Mouse (Mus musculus) neural tube, embryonic 15.5 days (tissue): ENCODE data around the gene Eif1b. TPM values are rescaled to one million over a fixed set of nuclear protein-coding genes. Genes with fewer than 3 reads are reported as not detected.

ENCODE experiments used
- ATAC-seq: fragments of 200-750 bp; cut with Nextera tagmentation; 2 replicates; pipeline ENCODE4 v1.8.0; 2017; ENCODE audit warnings: mild to moderate bottlenecking, moderate TSS enrichment, moderate library complexity; ENCODE audit not compliant: low FRiP score
- H3K27ac ChIP-seq: fragments of 300-500 bp; sonication (generic); replicated peaks from 2 replicates; pipeline ENCODE4 v1.5.1; 2015; ENCODE audit warnings: mild to moderate bottlenecking, inconsistent platforms
- H3K27me3 ChIP-seq: fragments of 300-500 bp; sonication (generic); replicated peaks from 2 replicates; pipeline ENCODE4 v1.6.1; 2015; ENCODE audit warnings: inconsistent platforms
- H3K36me3 ChIP-seq: fragments of 300-500 bp; sonication (generic); 2 replicates; pipeline ENCODE4 v1.6.1; 2015; ENCODE audit warnings: inconsistent platforms
- H3K4me1 ChIP-seq: fragments of 300-500 bp; sonication (generic); 2 replicates; pipeline ENCODE4 v1.6.1; 2015; ENCODE audit warnings: inconsistent platforms
- H3K4me2 ChIP-seq: fragments of 300-500 bp; sonication (generic); 2 replicates; pipeline ENCODE4 v1.6.1; 2015; ENCODE audit warnings: inconsistent platforms, mild to moderate bottlenecking, moderate library complexity
- H3K4me3 ChIP-seq: fragments of 300-500 bp; sonication (generic); replicated peaks from 2 replicates; pipeline ENCODE4 v1.5.1; 2015; ENCODE audit warnings: mild to moderate bottlenecking, inconsistent platforms
- H3K9ac ChIP-seq: fragments of 300-500 bp; sonication (generic); replicated peaks from 2 replicates; pipeline ENCODE4 v1.6.1; 2015; ENCODE audit warnings: mild to moderate bottlenecking, inconsistent platforms
- H3K9me3 ChIP-seq: fragments of 300-500 bp; sonication (generic); replicated peaks from 2 replicates; pipeline ENCODE4 v1.6.1; 2016; ENCODE audit warnings: inconsistent platforms
- WGBS: fragments of 180-500 bp; shearing (Covaris S2); methylation state at CpG from one replicate; pipeline ENCODE4 v1.1.7; 2015; ENCODE audit warnings: mixed read lengths; 5-methylcytosine and 5-hydroxymethylcytosine counted together
- polyA plus RNA-seq: library from polyadenylated mRNA; unstranded; fragments of >200 nt; fragmentation: Nextera tagmentation; extraction: Ambion mirVana; gene quantifications from 2 replicates; pipeline ENCODE4 v1.2.1, GENCODE M21; 2015

The Eif1b gene
- 297 and 338 TPM in 2 replicates for polyA plus RNA-seq

DNA sequence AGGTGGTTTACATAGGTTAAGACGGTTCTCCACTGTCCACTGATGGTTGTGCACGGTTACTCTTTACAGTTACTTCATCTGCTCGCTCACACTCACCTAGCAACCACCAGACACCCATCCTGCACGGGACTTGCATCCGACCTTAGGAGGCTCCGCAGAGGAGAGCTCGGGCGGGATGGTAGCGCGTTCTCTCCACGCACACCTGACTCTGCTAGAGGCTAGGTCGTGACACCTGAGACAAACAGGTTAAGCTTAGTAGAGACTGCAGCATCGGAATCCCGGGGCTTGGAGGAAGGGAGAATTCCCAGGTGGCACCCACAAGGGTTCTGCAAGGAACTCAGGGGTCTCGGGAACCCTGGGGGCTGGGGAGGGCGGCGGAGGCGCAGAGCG is at the start of gene Eif1b:
Gene Eif1b (plus strand): TSS at position 223 of the 390 bp plus-strand sequence.
- peak within 1 kb of the TSS; percentile 95 for H3K4me3 ChIP-seq
- H3K27ac ChIP-seq, result peak within 1 kb of the TSS; percentile 91
- WGBS, result 2% methylated on average over 19 of the region's 19 CpGs
- peak; percentile 62 for ATAC-seq
- no peaks in the 10 kb centered on the region for H3K9me3 ChIP-seq
- peaks cover 20% of the 10 kb centered on the region for H3K36me3 ChIP-seq
- H3K4me1 ChIP-seq, result peaks cover 22% of the 10 kb centered on the region
- no peaks in the 10 kb centered on the region for H3K27me3 ChIP-seq
- peak within 1 kb of the TSS; percentile 83 for H3K4me2 ChIP-seq
- peak within 1 kb of the TSS; percentile 98 for H3K9ac ChIP-seq

DNA sequence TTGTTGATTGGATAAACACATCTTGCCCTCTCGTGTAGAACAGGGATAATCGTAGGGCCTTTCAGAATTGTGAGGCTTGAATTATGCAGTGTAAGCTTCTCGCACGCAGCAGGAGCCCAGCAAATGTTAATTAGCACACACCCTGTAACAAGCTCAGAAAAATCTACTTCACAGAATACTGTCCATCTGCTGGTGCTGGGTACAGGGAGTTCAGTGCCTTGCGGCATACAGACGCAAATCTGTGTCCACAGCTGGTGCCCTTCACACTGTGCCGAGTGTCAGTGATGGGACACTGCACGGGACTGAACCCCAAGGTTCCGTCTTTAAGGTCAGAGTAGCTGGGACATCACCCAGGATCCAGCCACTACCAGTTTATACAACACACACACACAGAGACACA is 47.4 kb upstream of the Eif1b start:
- H3K27me3 ChIP-seq, result no peaks in the 10 kb centered on the region
- no peak overlapping the region for H3K9ac ChIP-seq
- H3K4me3 ChIP-seq, result no peak overlapping the region
- H3K9me3 ChIP-seq, result no peaks in the 10 kb centered on the region
- peaks cover 3% of the 10 kb centered on the region; the same call in 1 of the 2 replicates for H3K36me3 ChIP-seq
- no peak overlapping the region for H3K4me2 ChIP-seq
- WGBS, result 61% methylated on average over 9 of the region's 9 CpGs
- no peak overlapping the region for H3K27ac ChIP-seq
- no peaks in the 10 kb centered on the region for H3K4me1 ChIP-seq
- no peak for ATAC-seq

DNA sequence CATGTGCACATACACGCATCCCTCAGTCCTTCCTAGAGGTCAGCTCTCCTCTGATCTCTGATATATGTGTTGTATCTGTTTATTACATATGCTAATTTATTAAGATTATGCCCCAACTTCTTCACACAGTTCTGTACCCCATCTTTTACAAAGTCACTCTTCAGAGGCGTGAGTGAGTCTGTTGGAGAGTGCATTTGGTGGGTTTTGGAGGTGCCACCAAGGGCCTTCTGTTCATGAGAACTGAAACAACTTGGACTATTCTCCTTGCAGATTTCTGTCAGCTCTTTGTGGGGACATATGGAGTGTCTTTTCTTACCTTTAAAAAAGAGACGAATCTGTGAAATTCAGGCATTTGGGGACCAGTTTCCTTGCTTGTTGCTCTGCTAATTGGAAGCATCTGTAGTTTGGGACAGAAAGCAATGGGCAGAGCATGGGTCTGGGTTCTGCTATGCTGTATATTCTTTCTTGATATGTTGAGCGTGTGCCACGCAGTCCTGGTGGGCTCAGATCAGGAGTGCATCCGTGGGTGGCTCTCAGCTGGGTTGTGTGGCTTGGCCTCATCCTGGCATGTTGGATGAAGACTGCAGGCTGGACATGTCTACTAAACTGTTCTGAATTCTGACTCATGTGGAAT is 42.2 kb upstream of the Eif1b start:
- Histone ChIP-seq H3K9ac (no peak overlapping the region), H3K9me3 (no peaks in the 10 kb centered on the region), H3K4me1 (no peaks in the 10 kb centered on the region), H3K4me2 (no peak overlapping the region), H3K36me3 (no peaks in the 10 kb centered on the region), H3K4me3 (no peak overlapping the region), H3K27ac (no peak overlapping the region), H3K27me3 (no peaks in the 10 kb centered on the region)
- WGBS, result 92% methylated on average over 6 of the region's 6 CpGs
- no peak for ATAC-seq

DNA sequence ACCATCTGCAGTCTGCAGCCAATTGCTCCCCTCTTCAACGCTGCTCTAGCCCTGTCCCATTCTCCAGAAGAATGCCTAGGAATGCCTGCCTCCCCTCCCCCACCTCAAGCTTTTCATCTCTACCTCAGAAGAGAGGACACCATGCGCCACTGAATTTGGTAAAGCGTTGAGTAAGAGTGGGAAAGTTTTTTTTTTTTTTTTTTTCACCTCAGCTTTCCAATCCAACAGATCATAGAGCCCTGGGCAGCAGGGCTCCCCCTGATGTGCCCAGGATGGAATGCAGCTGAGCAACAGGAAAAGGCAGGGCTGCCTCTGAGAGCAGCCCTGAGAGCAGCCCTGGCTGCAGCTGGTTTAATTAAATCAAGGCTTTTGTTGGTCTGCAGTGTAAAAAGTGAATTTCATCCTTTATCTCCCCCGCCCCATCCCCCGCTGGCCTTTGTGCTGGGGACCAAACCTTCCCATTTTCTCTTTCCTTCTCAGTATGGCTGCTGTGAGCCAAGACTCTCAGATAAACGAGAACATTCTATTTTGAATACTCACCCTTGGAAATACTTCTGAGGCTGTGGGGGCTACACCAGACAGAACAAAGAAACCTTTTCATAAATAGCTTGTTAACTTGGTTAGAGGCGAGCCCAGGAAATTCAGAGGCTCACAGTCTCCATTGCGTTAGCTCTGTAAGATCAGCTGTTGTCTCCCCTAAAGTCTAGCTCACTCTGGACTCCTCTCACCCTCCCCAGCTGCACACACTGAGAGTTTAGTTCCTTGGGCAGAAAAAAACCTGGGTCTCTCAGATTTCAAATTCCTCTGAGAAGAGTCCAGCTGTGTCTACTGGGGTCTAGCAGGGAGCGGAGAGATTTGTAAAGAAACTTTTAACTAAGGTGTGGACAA is 36.0 kb upstream of the Eif1b start:
- no peak overlapping the region for H3K4me3 ChIP-seq
- WGBS, result 21% methylated on average over 9 of the region's 9 CpGs
- H3K4me1 ChIP-seq, result no peaks in the 10 kb centered on the region
- ATAC-seq, result no peak; the same call in 1 of the 2 replicates
- H3K27me3 ChIP-seq, result no peaks in the 10 kb centered on the region
- peak overlapping the region; percentile 43; the same call in 1 of the 2 replicates for H3K27ac ChIP-seq
- H3K36me3 ChIP-seq, result no peaks in the 10 kb centered on the region
- no peaks in the 10 kb centered on the region for H3K9me3 ChIP-seq
- H3K4me2 ChIP-seq, result no peak overlapping the region
- H3K9ac ChIP-seq, result no peak overlapping the region

DNA sequence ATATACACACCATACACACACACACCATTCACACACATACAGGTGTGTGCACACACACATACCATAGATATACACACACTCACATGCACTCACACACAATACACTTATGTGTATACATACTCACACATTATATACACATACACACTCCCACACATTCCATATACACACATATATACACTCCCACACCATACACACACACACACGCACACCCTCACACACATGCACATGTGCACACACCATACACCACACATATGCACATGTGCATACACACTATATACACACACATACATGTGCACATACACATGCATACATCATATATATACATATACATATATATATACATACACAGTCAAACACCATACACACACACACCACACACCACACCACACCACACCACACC is 21.6 kb upstream of the Eif1b start:
- H3K4me3 ChIP-seq, result no peak overlapping the region
- WGBS, result 92% methylated on average over 1 of the region's 1 CpGs
- no peak overlapping the region for H3K9ac ChIP-seq
- 0 out of 2 replicates have a peak, but pooled peaks cover 2% of the 10 kb centered on the region for H3K36me3 ChIP-seq
- H3K27me3 ChIP-seq, result no peaks in the 10 kb centered on the region
- no peaks in the 10 kb centered on the region for H3K9me3 ChIP-seq
- ATAC-seq, result no peak
- no peak overlapping the region for H3K4me2 ChIP-seq
- no peak overlapping the region for H3K27ac ChIP-seq
- no peaks in the 10 kb centered on the region for H3K4me1 ChIP-seq

DNA sequence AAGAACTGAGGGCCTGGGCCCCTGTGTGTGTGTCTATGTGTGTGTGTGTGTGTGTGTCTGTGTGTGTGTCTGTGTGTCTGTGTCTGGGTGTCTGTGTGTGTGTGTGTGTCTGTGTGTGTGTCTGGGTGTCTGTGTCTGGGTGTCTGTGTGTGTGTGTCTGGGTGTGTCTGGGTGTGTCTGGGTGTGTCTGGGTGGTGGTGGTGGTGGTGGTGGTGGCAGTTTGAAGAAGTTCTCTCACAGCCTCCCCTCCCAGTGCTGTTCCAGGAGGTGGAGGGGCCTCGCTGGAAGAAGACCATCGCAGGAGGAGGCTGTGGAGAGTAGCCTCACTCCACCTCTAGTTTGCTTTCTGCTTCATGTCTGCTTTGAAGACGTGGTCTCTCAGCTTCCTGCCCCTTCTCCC is 10.4 kb upstream of the Eif1b start:
- WGBS, result 87% methylated on average over 3 of the region's 3 CpGs
- Histone ChIP-seq H3K27ac (no peak overlapping the region), H3K4me1 (peaks cover 6% of the 10 kb centered on the region), H3K27me3 (no peaks in the 10 kb centered on the region), H3K9me3 (no peaks in the 10 kb centered on the region), H3K9ac (no peak overlapping the region), H3K36me3 (no peaks in the 10 kb centered on the region), H3K4me3 (no peak overlapping the region), H3K4me2 (no peak overlapping the region)
- ATAC-seq, result no peak

DNA sequence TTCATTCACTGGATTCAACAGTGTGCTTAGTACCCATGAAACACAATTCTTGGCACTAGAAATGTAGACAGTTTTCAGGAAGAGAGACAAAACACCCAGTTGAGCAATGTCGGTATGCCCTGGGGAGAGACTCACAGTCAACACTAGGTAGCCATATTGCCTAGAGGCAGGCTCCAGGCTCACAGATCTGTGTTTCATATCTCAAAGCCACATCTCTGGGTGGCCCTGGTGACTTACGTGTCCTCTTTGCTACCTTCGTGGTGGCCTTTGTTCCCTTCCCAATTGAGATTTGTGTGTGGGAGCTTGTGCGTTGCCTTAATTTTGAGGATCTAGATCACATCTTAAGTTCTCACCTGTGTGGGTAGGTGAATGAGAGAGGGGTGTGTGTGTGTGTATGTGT is 9.7 kb upstream of the Eif1b start:
- Histone ChIP-seq H3K4me2 (no peak overlapping the region), H3K27ac (no peak overlapping the region), H3K9ac (no peak overlapping the region), H3K4me1 (peaks cover 6% of the 10 kb centered on the region), H3K36me3 (no peaks in the 10 kb centered on the region), H3K9me3 (no peaks in the 10 kb centered on the region), H3K27me3 (no peaks in the 10 kb centered on the region), H3K4me3 (no peak overlapping the region)
- WGBS, result 98% methylated on average over 4 of the region's 4 CpGs
- no peak for ATAC-seq

DNA sequence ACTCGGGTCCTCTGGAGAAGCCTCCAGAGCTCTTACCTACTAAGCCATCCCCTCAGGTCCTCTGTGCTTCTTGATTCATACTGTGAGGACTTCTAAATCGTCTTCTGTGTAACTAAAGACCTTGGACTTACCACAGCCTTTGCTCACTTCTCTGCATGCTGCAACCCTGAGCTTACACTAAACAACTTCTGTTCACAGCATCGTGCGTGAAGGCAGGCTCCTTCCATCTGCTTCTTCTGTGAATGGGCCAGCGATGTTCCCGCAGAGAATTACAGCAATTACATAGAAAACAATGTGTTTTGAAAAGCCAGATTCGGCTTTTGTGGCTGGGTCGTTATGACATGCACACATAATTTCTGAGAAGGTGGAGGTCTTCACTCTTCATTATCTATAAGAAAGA is 8.9 kb upstream of the Eif1b start:
- ATAC-seq, result no peak
- Histone ChIP-seq H3K9ac (no peak overlapping the region), H3K9me3 (no peaks in the 10 kb centered on the region), H3K36me3 (no peaks in the 10 kb centered on the region), H3K4me1 (peaks cover 4% of the 10 kb centered on the region), H3K4me2 (no peak overlapping the region), H3K27ac (no peak overlapping the region), H3K4me3 (no peak overlapping the region), H3K27me3 (no peaks in the 10 kb centered on the region)
- 69% methylated on average over 8 of the region's 8 CpGs for WGBS

DNA sequence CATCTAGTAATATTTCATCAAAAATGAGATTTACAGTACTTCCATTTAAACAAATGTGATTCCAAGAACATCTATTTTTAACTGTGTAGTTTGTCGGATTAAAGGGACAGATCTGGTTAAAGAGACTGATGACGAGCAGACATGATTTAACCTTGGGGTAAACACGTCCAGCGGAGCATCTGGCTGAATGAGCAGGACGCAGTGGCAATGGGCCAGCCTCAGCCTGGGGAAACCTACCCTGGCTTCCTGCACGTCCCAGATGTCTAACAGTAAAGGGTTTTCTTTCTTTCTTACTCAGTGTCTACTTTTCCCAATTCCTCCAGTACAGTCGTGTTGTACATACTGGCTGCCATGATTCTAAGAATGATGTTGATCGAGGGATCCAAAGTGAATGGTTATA is 5.0 kb upstream of the Eif1b start:
- Histone ChIP-seq H3K27me3 (no peaks in the 10 kb centered on the region), H3K4me2 (no peak overlapping the region), H3K4me1 (peaks cover 3% of the 10 kb centered on the region; the same call in 1 of the 2 replicates), H3K9me3 (no peaks in the 10 kb centered on the region), H3K9ac (no peak overlapping the region), H3K36me3 (no peaks in the 10 kb centered on the region), H3K27ac (no peak overlapping the region), H3K4me3 (no peak overlapping the region)
- ATAC-seq, result no peak
- 85% methylated on average over 8 of the region's 8 CpGs for WGBS

DNA sequence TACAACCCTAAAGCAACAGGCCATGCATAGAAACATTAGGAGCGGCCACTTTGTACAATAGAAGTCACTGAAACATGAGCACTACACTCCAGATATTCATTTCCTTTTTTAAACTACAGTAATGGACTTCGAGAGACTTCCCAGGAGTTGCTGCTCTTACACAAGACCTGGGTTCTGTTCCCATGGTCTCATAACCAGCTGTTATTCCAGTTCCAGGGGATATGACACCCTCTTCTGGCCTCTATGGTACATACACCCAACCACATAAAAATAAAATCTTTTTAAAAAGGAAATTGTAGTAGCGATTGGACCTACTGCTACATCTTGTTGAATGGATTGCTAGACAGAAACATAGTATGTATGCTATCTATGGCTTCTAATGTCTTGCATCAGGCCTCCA is 523 bp upstream of the Eif1b start:
- Histone ChIP-seq H3K27ac (no peak overlapping the region), H3K9me3 (no peaks in the 10 kb centered on the region), H3K4me1 (peaks cover 19% of the 10 kb centered on the region), H3K4me2 (peak overlapping the region; percentile 83), H3K36me3 (peaks cover 20% of the 10 kb centered on the region), H3K27me3 (no peaks in the 10 kb centered on the region), H3K9ac (no peak overlapping the region), H3K4me3 (peak overlapping the region; percentile 95)
- ATAC-seq, result no peak
- WGBS, result 79% methylated on average over 3 of the region's 3 CpGs

DNA sequence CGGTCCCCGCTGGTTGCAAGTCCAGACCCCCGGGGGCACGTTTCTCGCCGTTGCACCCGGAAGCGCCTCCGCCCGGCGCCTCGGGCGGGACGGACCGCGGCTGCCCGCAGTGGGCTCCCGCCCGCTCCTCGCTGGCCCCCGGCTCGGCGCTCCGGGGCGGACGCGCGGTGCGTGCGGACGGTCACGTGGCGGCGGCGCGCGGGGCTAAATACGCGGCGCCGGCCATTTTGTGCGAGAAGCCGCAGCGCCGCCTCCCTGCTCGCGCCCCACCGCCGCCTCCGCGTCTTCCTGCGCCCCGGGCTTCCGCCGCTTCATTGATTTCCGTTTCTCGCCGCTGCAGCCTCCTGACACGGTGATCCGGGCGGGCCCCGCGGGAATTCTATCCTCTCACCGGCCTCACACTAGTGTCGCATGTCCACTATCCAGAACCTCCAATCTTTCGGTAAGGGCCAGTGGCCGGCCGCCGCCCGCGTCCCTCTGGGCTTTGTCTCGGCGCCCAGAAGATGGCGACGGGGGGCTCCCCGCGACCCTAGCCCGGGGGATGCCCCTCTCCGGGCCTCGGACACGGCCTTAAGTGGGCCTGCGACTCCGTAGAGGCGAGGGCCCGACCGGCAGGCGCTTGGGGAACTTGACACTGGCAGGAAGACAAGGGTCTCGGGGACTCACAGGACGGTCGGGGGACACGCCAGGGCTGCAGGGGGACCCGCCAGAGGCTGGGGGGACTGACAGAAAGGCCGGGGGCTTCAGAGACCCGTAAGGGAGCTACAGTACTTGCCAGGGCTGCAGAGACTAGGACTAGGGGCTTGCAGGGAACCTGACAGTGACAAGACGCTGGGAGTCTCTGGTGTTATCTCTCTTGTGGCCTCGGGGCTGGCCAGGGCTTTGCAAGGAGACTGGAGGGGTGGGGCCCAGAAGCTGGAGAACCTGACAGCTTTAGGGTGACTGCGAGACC is 644 bp downstream of the Eif1b start:
- Histone ChIP-seq H3K27me3 (no peaks in the 10 kb centered on the region), H3K4me3 (peak overlapping the region; percentile 95), H3K4me2 (peak overlapping the region; percentile 83), H3K9ac (peak overlapping the region; percentile 98), H3K27ac (peak overlapping the region; percentile 91), H3K36me3 (peaks cover 20% of the 10 kb centered on the region), H3K4me1 (peaks cover 24% of the 10 kb centered on the region), H3K9me3 (no peaks in the 10 kb centered on the region)
- ATAC-seq, result peak; percentile 91
- WGBS, result under 1% methylated on average over 53 of the region's 97 CpGs
